Mouse (Mus musculus) right cerebral cortex, postnatal 10 days (tissue): ENCODE measurements around the gene Gm5475.
A peak's percentile ranks its signal among the peaks of the same experiment; 100 is the strongest.
"Not testable (repeated sequence)": the region's sequence is repeated elsewhere in the genome, so short reads cannot be mapped to it uniquely, and the experiment has no call there.

Source experiments
- DNase-seq, 2 experiments: peaks; one replicate each; pipeline ENCODE4 v3.0.0; 2021; ENCODE audit warnings: low spot score in 2 of 2

Gm5475 gene

GRCm38 (mm10) chr15:100421758-100422197 is at the start of gene Gm5475:
Gm5475 (plus strand) TSS chr15:100422147.
- not testable (repeated sequence) for DNase-seq

- DNase-seq = peak; percentile 77 to 84
Observed at GRCm38 (mm10) chr15:100375066-100375465, 46.9 kb upstream of the Gm5475 start.

DNA sequence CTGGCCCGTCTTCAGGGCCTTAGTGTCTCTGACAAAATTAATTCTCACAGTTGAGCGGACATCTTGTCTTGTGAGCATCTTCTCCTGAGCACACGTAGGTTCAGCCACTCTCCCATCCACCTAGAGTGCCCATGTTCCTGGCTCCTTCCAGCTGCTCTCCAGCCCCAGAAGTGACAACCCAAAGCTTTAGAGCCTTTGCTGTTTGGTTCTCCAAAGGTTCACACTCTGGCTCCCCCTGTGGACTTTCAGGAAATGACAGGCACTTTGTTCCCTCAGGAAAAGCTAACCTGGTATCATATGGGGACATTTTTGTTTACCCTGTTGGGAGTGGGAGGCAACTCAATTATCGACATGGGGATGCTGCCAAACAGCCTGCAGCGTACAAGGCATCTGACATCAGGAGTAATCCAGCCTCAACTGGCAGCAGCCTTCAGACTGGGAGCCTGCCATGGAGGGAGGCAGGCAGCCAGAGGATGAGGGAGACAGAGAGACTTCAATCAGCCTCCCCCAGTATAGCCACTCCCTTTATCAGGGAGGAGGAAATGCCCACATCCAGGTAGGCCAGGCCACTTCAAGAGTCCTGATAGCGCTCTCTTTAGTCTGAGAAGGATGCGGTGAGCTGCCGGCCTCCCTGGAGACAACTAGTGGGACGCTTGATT is 44.0 kb upstream of the Gm5475 start:
- DNase-seq = not testable (repeated sequence)

GRCm38 (mm10) chr15:100379658-100380057 is 42.3 kb upstream of the Gm5475 start:
- no peak for DNase-seq

- no peak for DNase-seq
Observed at GRCm38 (mm10) chr15:100380104-100380503, 41.8 kb upstream of the Gm5475 start.

GRCm38 (mm10) chr15:100385705-100386104 is 36.2 kb upstream of the Gm5475 start:
- no peak for DNase-seq

- no peak for DNase-seq
Observed at GRCm38 (mm10) chr15:100387544-100388223, 34.3 kb upstream of the Gm5475 start.

GRCm38 (mm10) chr15:100388224-100388835 is 33.6 kb upstream of the Gm5475 start:
- no peak for DNase-seq

GRCm38 (mm10) chr15:100388886-100389285 is 33.1 kb upstream of the Gm5475 start:
- DNase-seq = no peak

GRCm38 (mm10) chr15:100391066-100391465 is 30.9 kb upstream of the Gm5475 start:
- DNase-seq = no peak

DNA sequence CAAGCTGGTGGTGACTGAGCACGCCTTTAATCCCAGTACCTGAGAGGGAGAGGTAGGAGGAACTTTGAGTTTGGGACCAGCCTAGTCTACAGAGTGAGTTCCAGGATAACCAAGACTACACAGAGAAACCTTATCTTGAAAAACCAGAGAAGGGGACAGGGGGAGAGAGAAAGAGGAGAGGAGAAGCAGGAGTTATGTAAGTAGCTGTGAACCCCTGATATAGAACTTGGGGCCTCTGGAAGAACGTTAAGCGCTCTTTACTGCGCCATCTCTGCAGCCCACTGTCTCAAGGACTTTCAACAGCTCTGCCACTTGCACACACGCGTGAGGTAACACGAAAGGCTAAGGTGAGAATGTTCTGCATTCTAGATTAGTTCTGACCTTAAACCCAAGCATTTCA is 30.3 kb upstream of the Gm5475 start:
- no peak for DNase-seq

DNA sequence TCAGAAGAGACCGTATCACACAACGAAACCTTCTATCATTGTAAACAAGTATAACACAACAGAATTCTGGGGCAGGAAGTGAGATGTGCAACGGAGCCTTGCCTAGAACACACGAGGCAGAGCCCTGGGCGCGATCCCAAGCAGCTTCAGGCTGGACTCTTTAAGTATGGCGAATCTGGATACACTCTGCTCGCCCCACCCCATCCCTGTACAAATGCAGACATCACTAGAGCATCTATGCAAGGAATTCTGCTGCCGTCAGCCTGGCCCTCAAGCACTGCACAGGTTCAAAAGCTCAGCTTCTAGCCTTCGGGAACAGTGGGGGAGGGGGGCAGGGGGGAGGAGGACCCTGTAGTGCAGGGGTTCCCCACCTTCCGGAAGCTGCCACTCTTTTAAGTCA is 28.9 kb upstream of the Gm5475 start:
- DNase-seq = no peak

DNA sequence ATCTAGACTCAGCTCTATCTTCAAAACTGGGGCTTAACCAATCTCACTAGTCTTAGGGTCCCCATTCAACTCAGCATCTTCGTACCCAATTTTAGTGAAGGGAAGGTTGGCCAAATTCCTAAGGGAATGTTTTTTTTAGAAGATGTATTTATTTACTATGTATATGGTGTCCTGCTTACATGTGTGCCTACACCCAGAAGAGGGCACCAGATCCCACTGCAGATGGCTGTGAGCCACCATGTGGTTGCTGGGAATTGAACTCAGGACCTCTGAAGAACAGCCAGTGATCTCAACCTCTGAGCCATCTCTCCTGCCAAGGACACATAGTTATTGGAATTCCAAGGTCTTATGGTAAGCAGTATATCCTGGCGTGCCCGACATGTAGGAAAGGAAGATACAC is 26.4 kb upstream of the Gm5475 start:
- DNase-seq = no peak

GRCm38 (mm10) chr15:100400592-100401250 is 21.2 kb upstream of the Gm5475 start:
- DNase-seq = no peak

DNA sequence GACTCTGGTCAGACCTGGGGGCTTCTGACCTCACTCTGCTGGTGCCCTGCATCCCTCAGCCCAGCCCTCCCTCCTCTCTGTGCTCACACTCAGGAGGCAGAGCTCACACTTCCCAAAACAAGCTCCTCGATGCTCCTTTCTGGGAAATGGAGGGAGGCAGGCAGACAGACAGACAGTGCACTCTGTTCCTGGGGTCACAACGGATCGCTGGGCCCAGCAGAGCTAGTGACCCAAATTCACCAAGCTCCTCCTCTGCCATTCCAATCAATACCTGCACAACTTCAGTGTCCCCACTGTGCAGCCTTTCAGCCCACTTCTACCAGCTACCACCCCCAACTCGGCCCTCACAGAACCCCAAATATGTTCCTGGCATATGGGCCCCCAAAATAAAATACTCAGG is 20.1 kb upstream of the Gm5475 start:
- no peak for DNase-seq

DNA sequence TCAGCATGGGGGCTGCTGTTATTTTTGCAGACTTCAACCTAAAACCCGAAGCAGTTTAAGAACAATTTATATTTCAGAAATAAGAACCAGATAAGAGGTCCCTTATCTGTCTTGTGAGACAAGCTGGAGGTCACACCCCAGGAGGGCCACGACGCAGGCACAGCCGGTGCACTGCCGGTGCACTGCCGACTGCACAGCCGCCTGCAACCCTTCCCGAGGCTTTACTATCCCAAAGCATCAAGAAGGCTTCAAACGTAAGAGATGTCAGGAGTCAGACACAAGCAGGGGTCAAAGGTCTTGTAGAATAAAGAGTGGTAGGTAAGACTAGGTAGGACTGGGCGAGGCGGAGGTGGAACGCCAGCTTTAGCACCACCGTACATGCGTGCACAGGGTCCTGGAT is 19.6 kb upstream of the Gm5475 start:
- no peak for DNase-seq

DNA sequence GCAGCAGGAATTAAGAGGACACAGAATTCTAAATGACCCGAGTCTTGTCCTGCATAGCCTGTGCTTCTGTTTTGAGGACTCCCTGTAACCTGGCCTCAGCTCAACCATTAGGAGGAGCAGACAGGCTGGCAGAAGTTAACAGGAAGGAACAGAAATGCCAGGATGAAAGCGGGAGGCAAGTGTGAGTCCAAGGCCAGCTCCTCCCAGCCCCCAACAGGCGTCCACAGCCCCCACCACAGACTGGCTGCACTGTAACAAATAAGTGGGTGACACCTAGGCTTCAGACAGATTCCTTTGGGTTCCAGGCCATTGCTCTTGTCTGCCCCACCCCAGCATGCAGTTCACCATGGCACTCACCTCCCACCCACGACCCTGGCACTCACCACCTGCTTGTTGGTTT is 19.1 kb upstream of the Gm5475 start:
- no peak for DNase-seq

DNA sequence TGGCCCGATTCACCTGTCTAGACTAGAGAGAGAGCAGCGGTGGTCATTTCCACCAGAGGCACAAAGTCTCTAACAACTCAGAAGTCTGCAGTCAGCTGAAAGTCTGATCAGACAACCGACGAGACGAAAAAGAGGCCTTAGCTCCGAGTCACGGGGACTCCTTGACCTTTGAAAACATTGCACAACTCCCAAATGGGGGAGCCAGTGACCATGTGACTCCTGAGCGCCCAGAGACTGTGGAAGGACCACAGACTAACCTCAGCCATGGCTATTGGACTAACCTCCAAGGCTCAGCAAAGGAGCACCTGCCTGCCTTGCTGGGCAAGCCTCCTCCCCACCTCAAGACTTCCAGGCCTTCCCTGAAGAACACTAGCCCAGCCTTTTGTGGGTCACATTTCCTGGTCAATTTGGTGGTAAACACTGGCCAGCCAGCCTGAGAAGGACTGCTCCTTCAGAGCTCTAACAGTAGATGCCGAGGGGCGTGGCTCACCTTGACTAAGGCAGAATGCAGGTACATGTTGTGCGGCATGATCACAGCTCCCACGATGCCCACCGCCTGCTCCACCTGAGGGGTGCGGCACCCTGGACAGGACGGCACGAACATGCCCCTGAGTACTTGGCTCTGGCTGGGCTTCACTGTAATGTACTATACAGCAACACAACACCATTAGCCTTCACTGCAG is 18.5 kb upstream of the Gm5475 start:
- DNase-seq = no peak

DNA sequence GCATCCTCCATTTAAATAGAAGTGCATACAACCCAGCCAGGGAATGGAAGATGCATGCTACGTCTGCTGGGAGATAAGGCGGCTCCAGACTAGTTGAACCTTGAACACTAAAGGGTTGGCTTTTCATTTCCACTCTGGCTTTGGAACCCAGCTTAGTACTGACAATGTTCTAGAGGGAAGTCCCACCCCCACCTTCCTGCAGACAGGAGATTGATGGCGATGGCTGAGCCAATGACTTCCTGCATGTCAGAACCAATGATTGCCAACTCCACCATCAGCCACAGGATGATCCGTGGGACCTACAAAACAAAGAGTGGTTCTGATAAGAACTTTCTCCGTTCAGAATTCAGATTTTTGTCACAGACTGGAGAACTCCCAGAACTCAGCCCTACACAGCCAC is 15.9 kb upstream of the Gm5475 start:
- no peak for DNase-seq

GRCm38 (mm10) chr15:100410918-100411672 is 10.9 kb upstream of the Gm5475 start:
- DNase-seq = no peak

DNA sequence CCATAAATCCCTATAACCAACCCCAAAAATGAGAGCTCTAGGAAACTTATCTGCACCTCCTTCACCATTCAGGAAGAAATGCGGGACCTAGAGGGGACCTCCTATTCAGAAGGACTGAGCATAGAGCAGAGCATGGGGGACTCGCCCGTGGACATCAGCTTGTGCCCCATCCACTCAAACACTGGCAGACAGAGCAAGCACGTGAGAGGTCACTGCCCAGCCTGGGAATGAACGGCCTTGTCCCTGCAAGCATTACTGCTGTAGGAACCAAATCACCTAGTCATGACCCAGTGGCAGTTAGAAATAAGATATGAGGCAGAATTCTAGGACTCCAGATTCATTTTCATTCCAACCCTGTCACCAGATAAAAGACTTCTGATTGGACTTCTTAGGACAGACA is 10.2 kb upstream of the Gm5475 start:
- no peak for DNase-seq
